Mouse (Mus musculus): ENCODE results near the gene Eda. TPM values are rescaled to one million over a fixed set of nuclear protein-coding genes. Genes with fewer than 3 reads are reported as not detected.

The Eda gene
- under 1 TPM; 0.13 to 0.35 TPM for total RNA-seq (2023)

GRCm38 (mm10) chrX:99975250-99975984, at the start of gene Eda:
Eda (plus strand) TSS chrX:99975606.

GRCm38 (mm10) chrX:100428693-100429092, 453.3 kb downstream of the Eda start, which contains the start of gene Otud6a:
Otud6a (plus strand) TSS chrX:100429013.

GRCm38 (mm10) chrX:100442617-100443016, 467.2 kb downstream of the Eda start, which contains the start of gene Awat2:
Awat2 (minus strand) TSS chrX:100442717.

Other genes starting within 250 kb of the Eda start
- gene Tmem28, start 154.6 kb upstream of the Eda start, total RNA-seq (2023), result not detected